Mouse (Mus musculus) frontal cortex, adult 2 months (tissue): ENCODE results near the gene 2310033P09Rik. TPM values are rescaled to one million over a fixed set of nuclear protein-coding genes. Genes with fewer than 3 reads are reported as not detected.

ENCODE experiments used
- DNase-seq, 2 experiments: peaks; one replicate each; pipeline ENCODE4 v3.0.0; 2022; ENCODE audit warnings: low spot score in 1 of 2; ENCODE audit errors: extremely low spot score in 1 of 2
- polyA plus RNA-seq: library from polyadenylated mRNA; depleted of rRNA; stranded (reverse); fragments of >200 nt; gene quantifications from 2 replicates; pipeline ENCODE4 v1.2.3, GENCODE M21; 2012; rRNA removed

2310033P09Rik gene
- polyA plus RNA-seq, 1 experiment: 35.6 TPM

GRCm38 (mm10) chr11:59227604-59228121 lies 19.5 kb downstream of the 2310033P09Rik start:
- no peak for DNase-seq

GRCm38 (mm10) chr11:59228122-59228953 lies 20.2 kb downstream of the 2310033P09Rik start, which contains the start of gene Arf1:
Arf1 (minus strand) TSS chr11:59228270.
- peak; percentile 91 to 97 for DNase-seq

- DNase-seq: peak in 1 of 2 experiments; percentile 68
Observed at GRCm38 (mm10) chr11:59230144-59230760, 22.1 kb downstream of the 2310033P09Rik start.

- no peak for DNase-seq
Observed at GRCm38 (mm10) chr11:59232797-59233196, 24.7 kb downstream of the 2310033P09Rik start.

GRCm38 (mm10) chr11:59238525-59239427 lies 30.7 kb downstream of the 2310033P09Rik start:
- DNase-seq: peak in 1 of 2 experiments; percentile 59

DNA sequence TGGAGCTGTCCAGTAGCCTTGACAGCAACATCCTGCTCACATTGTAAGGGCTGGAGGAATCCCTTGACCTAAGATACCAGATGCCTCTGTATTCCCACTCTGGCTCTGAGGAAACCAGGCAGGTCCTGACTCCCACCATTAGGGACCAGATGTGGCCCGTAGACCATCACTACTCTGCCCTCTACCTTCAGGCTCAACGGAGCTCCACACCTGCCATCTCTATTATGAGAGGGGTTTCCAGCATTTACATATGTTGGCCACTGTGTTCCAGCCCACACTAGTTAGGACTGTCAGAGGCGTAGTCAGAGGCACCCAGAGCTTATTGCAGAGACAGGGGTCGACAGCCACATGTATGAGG lies 31.3 kb downstream of the 2310033P09Rik start:
- DNase-seq: no peak

DNA sequence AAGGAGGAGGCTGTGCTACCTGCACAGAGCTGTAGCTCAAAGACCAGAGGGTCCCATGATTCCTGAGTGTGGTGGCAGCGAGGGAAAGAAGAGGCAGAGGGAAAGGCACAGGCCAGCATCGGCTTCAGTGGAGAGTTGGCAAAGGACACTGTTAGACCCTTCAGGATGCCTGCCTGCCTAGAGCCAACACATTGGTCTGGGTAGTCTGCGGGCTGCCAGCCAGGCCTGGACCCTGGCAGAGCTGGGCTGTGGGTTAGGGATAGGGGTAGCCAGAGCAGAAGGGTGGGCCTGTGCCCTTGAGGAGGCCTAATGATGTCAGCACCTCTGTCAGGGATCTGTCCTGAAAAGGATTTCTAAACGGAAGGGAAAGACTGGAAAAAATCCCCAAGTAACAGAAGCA lies 31.7 kb downstream of the 2310033P09Rik start:
- DNase-seq: no peak

GRCm38 (mm10) chr11:59241841-59242240 lies 33.7 kb downstream of the 2310033P09Rik start:
- DNase-seq: no peak

DNA sequence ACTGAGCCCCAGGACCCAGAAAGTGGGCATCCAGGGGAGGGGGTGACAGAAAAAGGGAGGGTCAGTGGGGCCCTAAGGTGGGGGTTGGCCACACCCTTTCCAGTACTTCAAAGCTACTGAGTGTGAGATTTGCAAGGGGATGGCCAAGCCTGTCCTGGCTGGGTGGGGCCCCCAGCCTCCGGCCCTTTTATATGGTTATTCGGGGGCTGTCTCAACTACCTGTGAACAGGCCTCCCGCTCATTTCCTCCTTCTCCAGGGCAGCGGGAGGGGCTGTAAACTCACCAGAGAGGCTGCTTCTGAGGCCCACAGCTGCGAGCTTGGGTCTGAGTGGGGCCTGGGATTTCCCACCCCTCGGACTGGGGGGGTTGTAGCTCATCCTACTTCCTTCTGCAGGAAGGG lies 35.7 kb downstream of the 2310033P09Rik start:
- no peak for DNase-seq

DNA sequence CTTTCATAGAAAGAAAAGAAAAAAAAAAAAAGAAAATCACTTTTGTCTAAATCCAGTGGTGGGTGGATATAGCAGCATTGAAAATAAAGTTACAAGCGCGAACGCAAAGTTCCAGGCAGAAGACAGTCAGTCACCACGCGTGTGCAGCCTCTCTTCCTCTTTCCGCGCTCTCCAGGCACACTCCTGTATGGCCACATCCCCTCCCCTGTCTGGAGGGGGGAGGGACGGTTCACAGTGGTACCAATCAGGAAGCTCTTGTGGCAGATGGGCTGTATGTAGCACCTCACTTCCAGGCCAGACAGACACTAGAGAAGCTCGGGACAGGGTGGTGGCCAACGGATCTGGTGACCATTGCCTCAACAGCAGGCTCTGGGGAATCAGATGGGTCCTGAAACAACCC lies 40.0 kb downstream of the 2310033P09Rik start:
- DNase-seq: no peak

GRCm38 (mm10) chr11:59259647-59260046 lies 51.5 kb downstream of the 2310033P09Rik start:
- DNase-seq: no peak

Other genes with a start within 250 kb of the 2310033P09Rik start
- gene Trim11, start 230.2 kb upstream of the 2310033P09Rik start, polyA plus RNA-seq: 26.2 and 28.4 TPM in 2 replicates
- 1.1 and 1.4 TPM in 2 replicates for gene Obscn, start 71.9 kb upstream of the 2310033P09Rik start, polyA plus RNA-seq
- gene Iba57, start 44.6 kb upstream of the 2310033P09Rik start, polyA plus RNA-seq: 6.4 and 7.0 TPM in 2 replicates
- 13.8 and 16.7 TPM in 2 replicates for gene Gjc2, start 25.1 kb upstream of the 2310033P09Rik start, polyA plus RNA-seq
- gene Guk1, start 16.1 kb upstream of the 2310033P09Rik start, polyA plus RNA-seq: 232 and 250 TPM in 2 replicates
- gene Mrpl55, start 5.8 kb upstream of the 2310033P09Rik start, polyA plus RNA-seq: 48.7 and 58.2 TPM in 2 replicates
- 593 and 603 TPM in 2 replicates for gene Arf1, start 19.9 kb downstream of the 2310033P09Rik start, polyA plus RNA-seq
- gene Wnt3a, start 82.4 kb downstream of the 2310033P09Rik start, polyA plus RNA-seq: 0.04 TPM in 1 of 2 replicates, not detected in the other
- 9.4 and 12.2 TPM in 2 replicates for gene Wnt9a, start 98.6 kb downstream of the 2310033P09Rik start, polyA plus RNA-seq
- 0.11 and 0.12 TPM in 2 replicates for gene Prss38, start 167.3 kb downstream of the 2310033P09Rik start, polyA plus RNA-seq
- gene Jmjd4, start 241.7 kb downstream of the 2310033P09Rik start, polyA plus RNA-seq: 14.7 and 15.6 TPM in 2 replicates
- 337 and 389 TPM in 2 replicates for gene Snap47, start 242.9 kb downstream of the 2310033P09Rik start, polyA plus RNA-seq